Mouse (Mus musculus) embryonic facial prominence, embryonic 11.5 days (tissue): ENCODE measurements around the gene Wdr27. TPM values are rescaled to one million over a fixed set of nuclear protein-coding genes. Genes with fewer than 3 reads are reported as not detected.

Experiments used
- ATAC-seq: fragments of 200-750 bp; cut with Nextera tagmentation; replicated peaks from 2 replicates; pipeline ENCODE4 v1.8.0; 2017; ENCODE audit warnings: low read depth; ENCODE audit not compliant: insufficient number of reproducible peaks, low FRiP score, low TSS enrichment
- DNase-seq: peaks from one replicate; pipeline ENCODE4 v3.0.0-alpha.2; 2015; ENCODE audit warnings: low spot score
- H3K27ac ChIP-seq: fragments of 300-500 bp; sonication (generic); replicated peaks from 2 replicates; pipeline ENCODE4 v1.5.1; 2014; ENCODE audit warnings: mild to moderate bottlenecking, low read depth, low read length, control low read depth
- H3K27me3 ChIP-seq: fragments of 300-500 bp; sonication (generic); 2 replicates; pipeline ENCODE4 v1.6.1; 2014; ENCODE audit warnings: mild to moderate bottlenecking, low read length, moderate library complexity, mixed read lengths; ENCODE audit not compliant: control insufficient read depth, insufficient read depth
- H3K36me3 ChIP-seq: fragments of 300-500 bp; sonication (generic); replicated peaks from 2 replicates; pipeline ENCODE4 v1.6.1; 2014; ENCODE audit warnings: low read depth, mild to moderate bottlenecking, low read length, moderate library complexity, mixed read lengths; ENCODE audit not compliant: control insufficient read depth, insufficient read depth
- H3K4me1 ChIP-seq: fragments of 300-500 bp; sonication (generic); 2 replicates; pipeline ENCODE4 v1.6.1; 2014; ENCODE audit warnings: low read length, mixed read lengths; ENCODE audit not compliant: control insufficient read depth, insufficient read depth
- H3K4me2 ChIP-seq: fragments of 300-500 bp; sonication (generic); 2 replicates; pipeline ENCODE4 v1.6.1; 2014; ENCODE audit warnings: low read depth, mild to moderate bottlenecking, control low read depth, low read length, moderate library complexity
- H3K4me3 ChIP-seq: fragments of 300-500 bp; sonication (generic); 2 replicates; pipeline ENCODE4 v1.5.1; 2014; ENCODE audit warnings: low read depth, low read length, control low read depth
- H3K9ac ChIP-seq: fragments of 300-500 bp; sonication (generic); replicated peaks from 2 replicates; pipeline ENCODE4 v1.6.1; 2014; ENCODE audit warnings: mild to moderate bottlenecking, control low read depth, low read length
- H3K9me3 ChIP-seq: fragments of 300-500 bp; sonication (generic); replicated peaks from 2 replicates; pipeline ENCODE4 v1.6.1; 2016; ENCODE audit warnings: mild to moderate bottlenecking, low read length, inconsistent platforms, mixed read lengths; ENCODE audit not compliant: control insufficient read depth
- WGBS: fragments of 180-500 bp; shearing (Covaris S2); extraction: QIAGEN DNeasy Blood & Tissue Kit; methylation state at CpG from one replicate; pipeline ENCODE4 v1.1.7; 2014; 5-methylcytosine and 5-hydroxymethylcytosine counted together
- polyA plus RNA-seq: library from polyadenylated mRNA; unstranded; fragments of >200 nt; fragmentation: Nextera tagmentation; extraction: Ambion mirVana; gene quantifications from 2 replicates; pipeline ENCODE4 v1.2.1, GENCODE M21; 2014

Gene Wdr27
- polyA plus RNA-seq, 1 experiment from 2014 or later = 4.6 TPM

DNA sequence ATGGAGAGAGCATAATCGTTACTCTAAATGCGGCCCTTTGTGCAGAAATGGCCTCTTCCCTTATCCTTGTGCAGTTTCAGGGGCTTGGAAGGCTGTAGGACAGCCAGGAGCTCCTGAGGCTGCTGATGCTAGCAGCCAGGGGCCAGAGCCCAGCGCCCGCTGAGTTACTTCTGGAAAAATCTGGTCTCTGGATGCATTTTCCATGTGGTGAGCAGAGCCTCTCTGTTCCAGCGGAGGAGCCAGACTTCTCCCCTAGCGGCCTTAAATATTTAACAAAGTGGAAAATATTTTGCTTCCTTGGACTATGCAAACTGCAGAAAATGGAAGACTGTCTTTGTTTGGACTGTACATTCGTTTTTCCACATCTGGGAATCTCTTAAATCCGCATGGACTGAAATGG is 130.9 kb downstream of the Wdr27 start:
- H3K4me3 ChIP-seq = no peak overlapping the region
- ATAC-seq = no peak
- no peak overlapping the region for H3K4me2 ChIP-seq
- H3K4me1 ChIP-seq = no peaks in the 10 kb centered on the region
- H3K9me3 ChIP-seq = no peaks in the 10 kb centered on the region
- H3K27ac ChIP-seq = no peak overlapping the region
- no peak for DNase-seq
- WGBS = 84% methylated on average over 8 of the region's 8 CpGs
- H3K9ac ChIP-seq = no peak overlapping the region
- H3K36me3 ChIP-seq = no peaks in the 10 kb centered on the region
- H3K27me3 ChIP-seq = no peaks in the 10 kb centered on the region

GRCm38 (mm10) chr17:14806808-14807207 is 136.2 kb downstream of the Wdr27 start:
- 90% methylated on average over 7 of the region's 7 CpGs for WGBS
- H3K4me1 ChIP-seq = no peaks in the 10 kb centered on the region
- H3K9me3 ChIP-seq = no peaks in the 10 kb centered on the region
- H3K4me3 ChIP-seq = no peak overlapping the region
- no peaks in the 10 kb centered on the region for H3K36me3 ChIP-seq
- no peak overlapping the region for H3K27ac ChIP-seq
- H3K27me3 ChIP-seq = no peaks in the 10 kb centered on the region
- ATAC-seq = no peak
- no peak overlapping the region for H3K4me2 ChIP-seq
- H3K9ac ChIP-seq = no peak overlapping the region
- DNase-seq = no peak

GRCm38 (mm10) chr17:14799243-14799642 is 143.7 kb downstream of the Wdr27 start:
- WGBS = 91% methylated on average over 4 of the region's 4 CpGs

DNA sequence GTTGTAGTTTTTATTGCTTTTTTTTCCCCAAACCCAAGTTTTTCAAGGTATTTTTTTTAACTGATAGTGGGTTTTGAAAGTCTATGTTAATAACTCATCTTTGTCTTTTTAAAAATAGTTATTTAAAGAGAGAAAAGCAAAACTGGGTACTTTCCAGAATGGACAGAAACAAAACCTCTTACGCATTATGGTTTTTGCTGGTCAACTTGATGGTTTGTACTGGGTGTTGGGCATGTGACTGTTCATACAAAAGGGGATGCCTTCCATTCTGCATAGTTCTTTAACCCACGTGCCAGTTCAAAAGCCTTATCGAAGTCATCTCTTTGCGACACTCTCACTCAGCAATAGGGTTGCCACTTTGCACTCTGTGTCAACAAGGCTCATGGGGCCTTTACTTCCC is 147.9 kb downstream of the Wdr27 start:
- no peaks in the 10 kb centered on the region for H3K36me3 ChIP-seq
- 96% methylated on average over 4 of the region's 4 CpGs for WGBS
- H3K4me3 ChIP-seq = no peak overlapping the region
- H3K9me3 ChIP-seq = no peaks in the 10 kb centered on the region
- ATAC-seq (no peak), DNase-seq (no peak)
- no peak overlapping the region for H3K27ac ChIP-seq
- H3K27me3 ChIP-seq = no peaks in the 10 kb centered on the region
- H3K9ac ChIP-seq = no peak overlapping the region
- no peak overlapping the region for H3K4me2 ChIP-seq
- no peaks in the 10 kb centered on the region for H3K4me1 ChIP-seq

More at GRCm38 (mm10) chr17:14799243-14799642, 143.7 kb downstream of the Wdr27 start:
- Histone ChIP-seq H3K27ac (no peak overlapping the region), H3K4me2 (no peak overlapping the region), H3K4me3 (no peak overlapping the region), H3K36me3 (no peaks in the 10 kb centered on the region), H3K27me3 (no peaks in the 10 kb centered on the region), H3K9ac (no peak overlapping the region), H3K9me3 (no peaks in the 10 kb centered on the region), H3K4me1 (no peaks in the 10 kb centered on the region)
- no peak for DNase-seq
- no peak for ATAC-seq

- Histone ChIP-seq H3K9ac (no peak overlapping the region), H3K4me1 (no peaks in the 10 kb centered on the region), H3K9me3 (no peaks in the 10 kb centered on the region), H3K4me3 (no peak overlapping the region), H3K36me3 (no peaks in the 10 kb centered on the region), H3K4me2 (no peak overlapping the region), H3K27me3 (no peaks in the 10 kb centered on the region), H3K27ac (no peak overlapping the region)
- no peak for ATAC-seq
- no peak for DNase-seq
- WGBS = 92% methylated on average over 5 of the region's 5 CpGs
These were observed 163.6 kb downstream of the Wdr27 start for GRCm38 (mm10) chr17:14779356-14779755.

GRCm38 (mm10) chr17:14771339-14771738 is 171.6 kb downstream of the Wdr27 start:
- no peaks in the 10 kb centered on the region for H3K9me3 ChIP-seq
- DNase-seq (no peak), ATAC-seq (no peak)
- no peaks in the 10 kb centered on the region for H3K4me1 ChIP-seq
- H3K4me3 ChIP-seq = no peak overlapping the region
- H3K4me2 ChIP-seq = no peak overlapping the region
- no peak overlapping the region for H3K27ac ChIP-seq
- H3K27me3 ChIP-seq = no peaks in the 10 kb centered on the region
- H3K36me3 ChIP-seq = no peaks in the 10 kb centered on the region
- H3K9ac ChIP-seq = no peak overlapping the region
- 71% methylated on average over 4 of the region's 4 CpGs for WGBS

DNA sequence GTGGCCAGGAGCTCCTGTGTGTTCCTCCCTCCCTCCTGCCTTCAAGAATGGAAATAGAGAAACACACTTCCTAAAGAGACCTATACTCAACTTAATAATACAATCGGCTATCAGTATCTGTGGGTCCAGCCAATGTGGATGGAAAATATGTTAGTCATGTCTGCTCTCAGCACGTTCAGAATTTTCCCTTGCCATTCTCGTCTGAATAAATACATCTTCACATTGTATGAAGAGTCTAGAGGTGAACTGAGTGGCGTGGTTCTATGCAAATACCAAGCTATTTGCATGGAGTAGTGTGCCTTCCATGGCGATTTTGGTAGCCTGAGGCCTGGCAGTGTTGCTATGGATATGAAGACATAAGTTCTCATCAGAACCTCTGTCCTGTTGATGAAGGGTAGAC is 172.6 kb downstream of the Wdr27 start:
- no peak for ATAC-seq
- H3K9ac ChIP-seq = no peak overlapping the region
- H3K4me2 ChIP-seq = no peak overlapping the region
- H3K9me3 ChIP-seq = no peaks in the 10 kb centered on the region
- 80% methylated on average over 5 of the region's 5 CpGs for WGBS
- no peak for DNase-seq
- H3K27me3 ChIP-seq = no peaks in the 10 kb centered on the region
- no peak overlapping the region for H3K27ac ChIP-seq
- H3K36me3 ChIP-seq = no peaks in the 10 kb centered on the region
- no peaks in the 10 kb centered on the region for H3K4me1 ChIP-seq
- no peak overlapping the region for H3K4me3 ChIP-seq
